Mouse (Mus musculus) neural tube, embryonic 13.5 days (tissue): Measurements from ENCODE around the gene Jmy. TPM values are rescaled to one million over a fixed set of nuclear protein-coding genes. Genes with fewer than 3 reads are reported as not detected.
"Not testable (repeated sequence)": the region's sequence is repeated elsewhere in the genome, so short reads cannot be mapped to it uniquely, and the experiment has no call there.

Experiments
- ATAC-seq: fragments of 200-750 bp; cut with Nextera tagmentation; 2 replicates; pipeline ENCODE4 v1.8.0; 2017; ENCODE audit warnings: low read depth, mild to moderate bottlenecking, moderate TSS enrichment, moderate library complexity
- H3K27ac ChIP-seq: fragments of 300-500 bp; sonication (generic); replicated peaks from 2 replicates; pipeline ENCODE4 v1.5.1; 2015; ENCODE audit warnings: moderate library complexity, mild to moderate bottlenecking, inconsistent platforms
- H3K27me3 ChIP-seq: fragments of 300-500 bp; sonication (generic); 2 replicates; pipeline ENCODE4 v1.6.1; 2015; ENCODE audit warnings: mild to moderate bottlenecking, inconsistent platforms
- H3K36me3 ChIP-seq: fragments of 300-500 bp; sonication (generic); 2 replicates; pipeline ENCODE4 v1.6.1; 2015; ENCODE audit warnings: mild to moderate bottlenecking, inconsistent platforms
- H3K4me1 ChIP-seq: fragments of 300-500 bp; sonication (generic); replicated peaks from 2 replicates; pipeline ENCODE4 v1.6.1; 2015; ENCODE audit warnings: inconsistent platforms
- H3K4me2 ChIP-seq: fragments of 300-500 bp; sonication (generic); 2 replicates; pipeline ENCODE4 v1.6.1; 2015; ENCODE audit warnings: inconsistent platforms, mild to moderate bottlenecking, moderate library complexity
- H3K4me3 ChIP-seq: fragments of 300-500 bp; sonication (generic); 2 replicates; pipeline ENCODE4 v1.5.1; 2015; ENCODE audit warnings: mild to moderate bottlenecking, inconsistent platforms
- H3K9ac ChIP-seq: fragments of 300-500 bp; sonication (generic); 2 replicates; pipeline ENCODE4 v1.6.1; 2015; ENCODE audit warnings: moderate library complexity, mild to moderate bottlenecking, inconsistent platforms
- H3K9me3 ChIP-seq: fragments of 300-500 bp; sonication (generic); 2 replicates; pipeline ENCODE4 v1.6.1; 2016; ENCODE audit warnings: inconsistent platforms
- WGBS: fragments of 180-500 bp; shearing (Covaris S2); methylation state at CpG from one replicate; pipeline ENCODE4 v1.1.7; 2015; 5-methylcytosine and 5-hydroxymethylcytosine counted together
- polyA plus RNA-seq: library from polyadenylated mRNA; unstranded; fragments of >200 nt; fragmentation: Nextera tagmentation; extraction: Ambion mirVana; gene quantifications from 2 replicates; pipeline ENCODE4 v1.2.1, GENCODE M21; 2015

Jmy gene
- 6.1 and 6.5 TPM in 2 replicates for polyA plus RNA-seq

DNA sequence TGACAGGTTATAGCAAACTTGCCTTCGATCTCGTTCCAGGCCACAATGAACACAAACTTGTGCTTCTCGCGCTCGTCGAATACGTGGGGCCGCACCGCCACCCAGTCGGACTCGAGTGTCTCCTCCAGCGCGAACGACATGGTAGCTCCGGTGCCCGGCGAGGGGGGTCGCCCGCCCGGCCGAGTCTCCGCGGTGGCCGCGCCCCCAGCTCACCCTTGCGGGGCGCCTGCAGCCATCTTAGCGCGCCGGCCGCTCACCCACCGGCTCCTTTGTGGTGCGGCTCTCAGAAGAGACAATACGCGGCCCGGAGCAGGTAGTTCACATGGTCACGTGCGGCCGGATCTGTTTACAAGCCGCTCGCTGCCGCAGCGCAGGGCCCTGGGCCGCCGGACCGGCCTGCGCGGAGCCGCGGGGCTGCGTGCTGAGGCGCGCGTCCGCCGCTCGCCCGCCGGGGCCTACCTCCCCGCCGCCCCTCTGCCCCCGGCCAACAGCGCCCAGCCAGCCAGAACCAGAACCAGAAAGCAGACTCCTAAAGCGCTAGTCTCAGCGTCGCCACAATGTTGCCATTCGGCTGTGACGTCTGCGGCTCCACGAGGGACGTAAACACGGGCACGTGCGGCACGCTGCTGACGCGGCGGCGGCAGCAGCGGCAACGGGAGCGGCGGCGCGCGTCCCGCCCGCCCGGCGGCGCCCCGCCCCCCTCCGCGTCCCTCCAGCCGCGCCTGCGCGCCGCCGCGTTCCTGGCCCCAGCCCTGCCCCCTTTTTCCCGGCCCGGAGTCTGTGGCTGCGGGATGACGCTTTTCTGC lies at the start of gene Jmy:
Jmy (minus strand) TSS at position 642 of the 806 bp plus-strand sequence.
- WGBS = under 1% methylated on average over 105 of the region's 105 CpGs
- Histone ChIP-seq H3K9ac (peak within 1 kb of the TSS; percentile 96), H3K27ac (peak within 1 kb of the TSS; percentile 96), H3K36me3 (no peaks in the 10 kb centered on the region), H3K4me2 (peak within 1 kb of the TSS; percentile 92), H3K4me1 (peaks cover 40% of the 10 kb centered on the region), H3K27me3 (no peaks in the 10 kb centered on the region), H3K4me3 (peak within 1 kb of the TSS; percentile 99), H3K9me3 (no peaks in the 10 kb centered on the region)
- ATAC-seq = peak; percentile 95

- WGBS = 88% methylated on average over 5 of the region's 5 CpGs
- no peak overlapping the region for H3K27ac ChIP-seq
- H3K4me2 ChIP-seq = no peak overlapping the region
- H3K9me3 ChIP-seq = no peaks in the 10 kb centered on the region
- no peaks in the 10 kb centered on the region for H3K36me3 ChIP-seq
- no peak for ATAC-seq
- no peaks in the 10 kb centered on the region for H3K27me3 ChIP-seq
- H3K4me1 ChIP-seq = no peaks in the 10 kb centered on the region
- H3K9ac ChIP-seq = no peak overlapping the region
- no peak overlapping the region for H3K4me3 ChIP-seq
Measured at GRCm38 (mm10) chr13:93547641-93548040, 48.0 kb upstream of the Jmy start.

DNA sequence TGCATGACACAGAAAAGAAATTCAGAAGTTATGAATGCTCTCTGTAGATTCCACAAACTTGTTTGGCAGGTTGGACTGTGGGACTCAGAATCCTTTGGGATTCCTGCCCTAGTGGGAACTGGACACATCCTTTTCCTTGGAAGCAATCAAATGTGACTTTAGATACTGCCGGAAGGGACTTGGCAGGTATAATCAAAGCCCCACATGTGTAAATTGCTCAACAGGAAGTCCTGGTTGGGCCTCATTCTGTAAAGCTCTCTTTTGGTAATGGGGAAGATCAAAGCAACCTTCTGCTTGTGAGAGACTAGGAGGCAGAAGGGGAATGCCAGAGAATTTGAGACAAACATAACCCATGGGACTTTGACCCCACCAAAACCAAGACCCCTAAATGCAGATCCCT lies 46.4 kb upstream of the Jmy start:
- ATAC-seq = no peak
- Histone ChIP-seq H3K4me2 (no peak overlapping the region), H3K27ac (no peak overlapping the region), H3K9ac (no peak overlapping the region), H3K36me3 (no peaks in the 10 kb centered on the region), H3K4me3 (no peak overlapping the region), H3K9me3 (no peaks in the 10 kb centered on the region), H3K27me3 (no peaks in the 10 kb centered on the region), H3K4me1 (no peaks in the 10 kb centered on the region)
- WGBS = 76% methylated on average over 1 of the region's 1 CpGs

GRCm38 (mm10) chr13:93544274-93544673 lies 44.7 kb upstream of the Jmy start:
- ATAC-seq = no peak
- Histone ChIP-seq H3K9ac (no peak overlapping the region), H3K4me3 (no peak overlapping the region), H3K36me3 (no peaks in the 10 kb centered on the region), H3K4me1 (no peaks in the 10 kb centered on the region), H3K27me3 (no peaks in the 10 kb centered on the region), H3K27ac (no peak overlapping the region), H3K9me3 (no peaks in the 10 kb centered on the region), H3K4me2 (no peak overlapping the region)

GRCm38 (mm10) chr13:93539311-93539710 lies 39.7 kb upstream of the Jmy start:
- Histone ChIP-seq H3K36me3 (no peaks in the 10 kb centered on the region), H3K9ac (no peak overlapping the region), H3K4me2 (no peak overlapping the region), H3K4me1 (no peaks in the 10 kb centered on the region), H3K27ac (no peak overlapping the region), H3K27me3 (no peaks in the 10 kb centered on the region), H3K9me3 (no peaks in the 10 kb centered on the region), H3K4me3 (no peak overlapping the region)
- no peak for ATAC-seq
- 87% methylated on average over 4 of the region's 4 CpGs for WGBS

DNA sequence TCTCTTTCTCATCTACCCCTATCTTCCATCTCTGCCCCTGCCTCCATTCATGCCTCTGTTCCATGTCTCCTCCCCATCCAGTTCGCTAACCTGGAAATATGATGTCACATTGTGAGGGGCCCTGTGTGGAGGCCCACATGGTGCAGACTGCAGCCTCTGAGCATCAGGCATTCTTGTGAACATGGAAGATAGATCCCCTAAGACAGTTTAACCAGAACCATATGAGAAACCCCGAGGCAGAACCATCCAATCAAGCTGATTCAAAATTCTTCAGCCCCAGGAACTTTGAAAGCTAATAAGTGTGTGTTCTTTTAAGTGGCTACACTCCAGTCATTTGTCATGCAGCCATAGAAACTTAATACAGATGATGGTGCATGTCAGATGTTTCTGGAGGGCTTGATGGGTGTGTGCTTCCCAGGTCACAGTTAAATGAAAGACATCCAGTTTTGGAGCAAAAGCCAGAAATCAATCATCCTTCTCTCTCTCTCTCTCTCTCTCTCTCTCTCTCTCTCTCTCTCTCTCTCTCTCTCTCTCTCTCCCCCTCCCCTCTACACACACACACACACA lies 19.2 kb upstream of the Jmy start:
- H3K9ac ChIP-seq = no peak overlapping the region
- WGBS = 75% methylated on average over 2 of the region's 2 CpGs
- no peak for ATAC-seq

GRCm38 (mm10) chr13:93517223-93517622 lies 17.6 kb upstream of the Jmy start:
- Histone ChIP-seq H3K27me3 (no peaks in the 10 kb centered on the region), H3K4me1 (no peaks in the 10 kb centered on the region), H3K4me3 (no peak overlapping the region), H3K9ac (no peak overlapping the region), H3K27ac (no peak overlapping the region), H3K36me3 (no peaks in the 10 kb centered on the region), H3K9me3 (no peaks in the 10 kb centered on the region), H3K4me2 (no peak overlapping the region)
- no peak for ATAC-seq

More for the DNA sequence above, 19.2 kb upstream of the Jmy start:
- Histone ChIP-seq H3K4me3 (no peak overlapping the region), H3K9me3 (no peaks in the 10 kb centered on the region), H3K36me3 (no peaks in the 10 kb centered on the region), H3K27ac (no peak overlapping the region), H3K4me1 (no peaks in the 10 kb centered on the region), H3K27me3 (no peaks in the 10 kb centered on the region), H3K4me2 (no peak overlapping the region)

GRCm38 (mm10) chr13:93514000-93514795 lies 14.6 kb upstream of the Jmy start:
- Histone ChIP-seq H3K36me3 (no peaks in the 10 kb centered on the region), H3K27me3 (no peaks in the 10 kb centered on the region), H3K4me3 (no peak overlapping the region), H3K4me2 (no peak overlapping the region), H3K4me1 (no peaks in the 10 kb centered on the region), H3K27ac (no peak overlapping the region), H3K9me3 (no peaks in the 10 kb centered on the region), H3K9ac (no peak overlapping the region)
- 88% methylated on average over 10 of the region's 10 CpGs for WGBS
- ATAC-seq = no peak

DNA sequence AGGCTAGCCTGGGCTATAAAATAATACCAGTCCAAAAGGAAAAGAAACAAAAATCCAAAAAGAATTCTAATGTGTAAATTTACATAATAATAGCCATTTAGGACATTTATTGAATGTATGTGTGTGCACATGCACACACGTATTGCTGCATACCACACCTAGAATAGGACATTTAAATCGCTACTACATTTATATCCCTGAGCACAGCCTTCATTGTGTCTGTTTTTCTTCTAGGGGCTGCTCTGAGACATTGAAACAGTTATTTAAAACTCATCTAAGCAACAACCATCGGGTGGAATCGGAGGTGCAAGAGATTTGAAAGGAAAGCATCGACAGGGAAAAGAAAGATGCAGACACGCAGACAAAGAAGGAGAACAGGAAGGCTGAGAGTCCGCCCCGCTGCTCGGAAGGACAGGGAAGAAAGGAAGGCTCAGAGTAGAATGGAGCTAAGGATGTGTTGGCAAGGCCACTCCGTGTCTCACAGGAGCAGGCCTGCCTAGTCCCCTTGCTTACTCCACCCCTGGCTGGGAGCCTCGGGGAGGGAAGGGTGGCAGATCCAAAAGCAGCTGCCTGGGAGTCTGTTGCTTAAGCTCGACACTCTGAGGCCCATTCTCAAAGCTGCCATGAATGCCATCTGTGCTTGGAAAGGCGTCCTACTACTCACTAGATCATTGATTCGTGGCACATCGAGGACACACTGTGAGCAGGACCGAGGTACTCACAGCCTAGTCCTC lies 11.0 kb upstream of the Jmy start:
- H3K27ac ChIP-seq = no peak overlapping the region; the same call in 1 of the 2 replicates
- no peak overlapping the region for H3K4me3 ChIP-seq
- no peak overlapping the region for H3K9ac ChIP-seq
- H3K27me3 ChIP-seq = no peaks in the 10 kb centered on the region
- H3K9me3 ChIP-seq = no peaks in the 10 kb centered on the region
- no peak overlapping the region for H3K4me2 ChIP-seq
- H3K36me3 ChIP-seq = no peaks in the 10 kb centered on the region
- H3K4me1 ChIP-seq = no peaks in the 10 kb centered on the region
- ATAC-seq = no peak
- WGBS = 57% methylated on average over 16 of the region's 16 CpGs

DNA sequence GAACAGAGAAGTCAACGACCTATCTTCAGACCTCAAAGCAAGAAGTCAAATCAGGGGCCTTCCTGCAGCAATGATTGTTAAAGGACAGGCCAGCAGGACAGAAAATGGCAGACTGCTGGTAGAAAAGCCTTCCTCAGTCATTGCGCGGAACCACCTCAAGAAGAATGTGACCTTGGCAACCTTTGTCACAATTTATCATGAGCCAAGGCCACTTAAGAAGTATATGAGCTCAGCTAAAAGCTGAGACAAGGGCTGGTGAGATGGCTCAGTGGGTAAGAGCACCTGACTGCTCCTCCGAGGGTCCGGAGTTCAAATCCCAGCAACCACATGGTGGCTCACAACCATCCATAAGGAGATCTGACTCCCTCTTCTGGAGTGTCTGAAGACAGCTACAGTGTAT lies 7.3 kb upstream of the Jmy start:
- 88% methylated on average over 5 of the region's 5 CpGs for WGBS

GRCm38 (mm10) chr13:93501724-93502123 lies 2.1 kb upstream of the Jmy start:
- ATAC-seq = no peak
- Histone ChIP-seq H3K9ac (no peak overlapping the region), H3K27ac (no peak overlapping the region), H3K27me3 (no peaks in the 10 kb centered on the region), H3K4me1 (peaks cover 21% of the 10 kb centered on the region), H3K4me3 (no peak overlapping the region), H3K9me3 (no peaks in the 10 kb centered on the region), H3K36me3 (no peaks in the 10 kb centered on the region), H3K4me2 (no peak overlapping the region)
- WGBS = 70% methylated on average over 4 of the region's 4 CpGs

More for the DNA sequence above, 7.3 kb upstream of the Jmy start:
- ATAC-seq, H3K9me3 ChIP-seq, H3K9ac ChIP-seq, H3K27me3 ChIP-seq, H3K4me3 ChIP-seq, H3K36me3 ChIP-seq, H3K4me1 ChIP-seq, H3K27ac ChIP-seq, H3K4me2 ChIP-seq: not testable (repeated sequence)
